Mouse (Mus musculus) lung, postnatal 4 days (tissue): ENCODE results near the gene St3gal5.
A peak's percentile ranks its signal among the peaks of the same experiment; 100 is the strongest.

Experiments
- DNase-seq, 2 experiments: peaks; one replicate each; pipeline ENCODE4 v3.0.0; 2021

St3gal5 gene

DNA sequence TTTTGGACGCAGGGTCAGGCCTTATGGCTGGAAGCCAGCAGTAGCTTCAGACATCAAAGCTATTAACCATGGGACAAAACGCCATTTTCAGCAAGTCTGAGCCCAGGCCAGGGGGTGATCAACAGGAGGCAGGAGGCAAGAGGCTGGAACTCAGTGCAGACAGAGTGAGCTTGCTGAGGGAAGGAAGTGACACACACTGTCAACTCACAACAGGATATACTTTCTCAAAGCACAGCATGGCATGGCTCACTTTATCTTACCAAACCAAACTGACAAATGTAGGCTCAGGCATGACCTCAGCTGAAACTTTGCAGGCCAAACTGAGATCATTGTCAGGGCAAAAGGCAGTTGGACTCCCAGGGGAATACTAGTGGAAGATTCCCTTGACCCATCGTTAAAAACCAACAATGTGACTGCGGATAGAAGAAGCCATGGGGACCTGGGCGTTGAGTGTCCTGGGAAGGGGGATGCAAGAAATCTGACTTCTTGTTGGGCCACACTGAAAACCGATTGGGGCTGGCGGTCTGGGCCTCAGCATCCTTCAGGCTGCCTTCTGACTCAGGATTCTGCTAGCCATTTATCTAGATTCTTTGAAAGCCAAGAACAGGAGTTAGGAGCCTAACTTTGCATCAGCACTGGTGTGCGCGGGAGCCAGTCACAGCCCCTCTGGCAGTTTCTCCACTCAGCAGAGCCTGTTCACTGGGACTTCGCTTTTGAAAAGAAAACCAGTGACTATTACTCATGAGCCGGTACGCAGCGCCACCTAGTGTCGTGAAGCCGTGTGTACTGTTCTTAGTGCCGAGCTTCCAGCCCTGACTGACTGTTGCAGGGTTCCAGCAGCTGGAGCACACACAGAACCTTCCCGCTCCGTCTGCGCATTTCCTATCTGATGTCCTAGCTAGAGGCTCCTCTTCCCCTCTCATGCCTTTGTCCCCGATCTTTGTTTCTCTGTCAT lies 67.2 kb downstream of the St3gal5 start:
- DNase-seq = peak; percentile 86 to 90

DNA sequence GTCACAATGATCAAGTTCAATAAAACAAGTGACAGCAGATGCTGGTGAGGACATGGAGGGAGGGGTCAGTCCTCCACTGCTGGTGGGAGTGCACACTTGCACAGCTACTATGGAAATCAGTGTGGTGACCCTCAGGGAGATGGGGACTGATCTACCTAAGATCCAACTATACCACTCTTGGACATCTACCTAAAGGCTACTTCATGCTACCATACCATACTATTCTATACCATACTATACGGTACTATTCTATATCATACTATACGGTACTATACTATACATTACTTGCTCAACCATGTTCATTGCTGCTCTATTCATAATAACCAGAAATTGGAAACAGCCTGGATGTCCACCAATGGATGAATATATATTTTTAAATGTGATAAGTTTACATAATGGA lies 68.5 kb downstream of the St3gal5 start:
- DNase-seq = no peak

GRCm38 (mm10) chr6:72171391-72171790 lies 74.0 kb downstream of the St3gal5 start:
- no peak for DNase-seq

GRCm38 (mm10) chr6:72173350-72173749 lies 76.0 kb downstream of the St3gal5 start:
- no peak for DNase-seq

DNA sequence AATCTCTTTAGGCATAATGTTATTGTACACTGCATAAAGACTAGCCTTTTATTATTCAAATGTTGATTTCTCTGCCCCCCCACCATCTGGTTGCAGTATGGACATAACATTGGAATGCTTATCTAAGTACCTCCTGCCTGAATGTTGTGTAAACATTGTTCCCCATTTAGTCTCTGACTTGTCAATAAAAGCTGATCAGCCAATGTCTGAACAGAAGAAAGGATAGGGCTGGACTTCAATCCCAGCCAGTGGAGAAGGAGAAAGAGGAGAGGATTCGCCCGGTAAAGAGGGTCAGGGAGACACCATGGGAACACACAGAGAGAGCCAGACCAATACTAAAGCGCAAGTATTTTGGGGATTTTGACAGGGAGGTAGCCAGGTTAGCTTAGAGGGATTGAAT lies 78.0 kb downstream of the St3gal5 start:
- no peak for DNase-seq

DNA sequence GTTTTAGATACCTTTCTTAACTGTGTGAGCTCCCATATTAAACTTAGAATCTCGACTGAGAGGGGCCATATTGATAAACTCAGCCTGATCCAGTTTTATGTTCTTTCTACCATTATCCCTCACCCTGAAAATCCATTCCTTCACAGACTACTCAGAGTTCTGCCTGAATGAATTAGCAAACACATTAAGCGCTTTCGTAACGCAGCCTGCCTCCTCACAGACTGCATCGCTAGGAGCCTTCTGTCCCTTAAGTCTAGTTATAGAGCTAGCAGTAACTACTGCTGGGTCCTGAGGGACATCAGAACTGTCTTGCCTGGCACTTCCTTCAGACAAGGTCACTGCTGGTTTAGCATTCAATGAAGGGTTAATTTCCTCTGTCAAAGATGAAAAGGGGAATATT lies 78.6 kb downstream of the St3gal5 start:
- no peak for DNase-seq

GRCm38 (mm10) chr6:72177417-72177816 lies 80.0 kb downstream of the St3gal5 start:
- peak in 1 of 2 experiments; percentile 50 for DNase-seq

DNA sequence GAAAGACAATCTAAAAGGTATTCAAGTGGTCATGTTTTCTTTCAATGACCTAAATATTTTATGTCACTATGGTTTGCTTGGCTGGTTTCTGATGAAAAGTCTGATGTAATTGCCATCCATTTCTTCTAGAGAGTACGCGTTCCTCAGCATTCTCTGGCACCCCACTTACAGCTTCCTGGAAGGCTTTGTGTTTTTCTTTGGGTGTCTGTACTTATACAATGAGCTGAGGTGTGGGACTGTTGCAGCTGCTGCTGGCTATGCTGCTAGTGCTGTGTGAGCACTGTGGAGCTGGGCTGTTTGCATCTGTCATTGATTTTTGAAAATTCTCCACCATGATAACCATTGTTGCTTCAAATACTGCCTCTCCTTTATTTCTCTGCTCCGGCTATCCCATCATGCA lies 81.6 kb downstream of the St3gal5 start:
- DNase-seq = peak; percentile 38 to 73

DNA sequence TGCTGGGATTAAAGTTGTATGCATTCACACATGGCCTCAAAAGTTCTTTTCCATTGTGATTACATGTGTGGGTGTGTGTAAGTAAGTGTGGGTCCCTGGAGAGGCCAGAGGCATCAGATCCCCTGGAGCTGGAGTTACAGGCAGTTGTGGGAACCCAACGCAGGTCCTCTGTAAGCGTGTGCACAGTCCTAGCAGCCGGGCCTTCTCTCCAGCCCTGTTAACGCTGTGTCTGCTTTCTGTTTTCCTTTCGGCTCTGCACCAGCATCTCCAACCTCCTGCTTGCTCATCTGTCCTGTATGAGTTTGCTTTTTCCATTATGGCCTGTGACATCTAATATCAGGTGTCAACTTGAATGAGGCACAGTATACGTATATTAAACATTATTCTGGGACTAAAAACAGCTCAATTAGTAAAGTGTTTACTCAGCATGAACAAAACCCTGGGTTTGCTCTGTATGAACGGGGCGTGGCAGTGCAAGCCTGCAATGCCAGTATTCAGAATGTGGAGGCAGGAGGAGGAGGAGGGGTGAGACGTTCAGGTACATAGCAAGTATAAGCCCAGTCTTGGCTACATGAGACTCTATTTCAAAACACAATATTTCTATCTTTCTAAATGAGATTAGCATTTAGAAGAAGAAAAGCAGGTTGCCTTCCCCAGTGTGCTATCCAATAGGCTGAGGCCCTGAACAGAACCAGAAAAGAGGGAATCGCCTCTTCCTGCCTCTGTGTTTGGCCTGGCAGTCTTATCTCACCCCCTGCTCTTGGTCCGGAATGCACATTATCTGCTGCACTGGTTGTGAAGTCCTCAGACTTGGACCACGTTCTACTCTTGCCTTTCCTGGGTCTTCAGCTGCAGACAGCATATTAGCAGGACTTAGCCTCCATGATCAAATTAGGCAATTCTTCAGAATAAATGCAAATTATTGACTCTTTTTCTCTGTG lies 82.4 kb downstream of the St3gal5 start:
- no peak for DNase-seq

GRCm38 (mm10) chr6:72184576-72184975 lies 87.2 kb downstream of the St3gal5 start:
- DNase-seq = no peak

DNA sequence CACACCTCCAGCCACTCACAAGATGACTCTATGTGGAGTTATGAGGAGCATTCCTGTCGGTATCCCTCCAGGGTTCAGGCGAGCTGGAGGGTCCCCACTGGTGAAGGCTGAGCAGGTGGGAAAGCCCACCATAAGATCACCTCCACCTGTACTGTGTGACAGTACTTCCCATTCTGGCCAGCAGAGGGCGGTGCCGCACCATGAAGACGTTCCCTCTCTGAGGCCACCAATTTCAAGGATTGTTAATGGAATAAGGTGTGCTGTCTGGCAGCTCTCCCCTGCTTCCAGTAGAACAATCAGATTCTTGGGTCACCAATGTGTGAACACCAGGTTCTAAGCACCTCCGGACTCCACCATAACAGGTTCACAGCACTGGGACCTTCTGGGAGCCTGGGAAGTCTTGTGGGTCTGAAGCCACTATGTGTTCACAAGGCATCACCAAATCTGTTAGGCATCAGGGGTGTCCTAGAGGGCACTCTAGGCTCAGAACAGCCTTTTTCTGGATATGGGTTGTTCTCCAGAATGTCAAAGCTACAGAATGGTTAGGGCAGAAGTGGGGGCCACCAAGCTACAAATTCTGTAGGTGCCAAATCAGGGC lies 88.6 kb downstream of the St3gal5 start:
- peak; percentile 72 to 84 for DNase-seq

GRCm38 (mm10) chr6:72186809-72187208 lies 89.4 kb downstream of the St3gal5 start:
- no peak for DNase-seq

GRCm38 (mm10) chr6:72189061-72189863 lies 91.9 kb downstream of the St3gal5 start:
- DNase-seq = peak; percentile 50 to 78

GRCm38 (mm10) chr6:72190120-72190519 lies 92.7 kb downstream of the St3gal5 start:
- no peak for DNase-seq

DNA sequence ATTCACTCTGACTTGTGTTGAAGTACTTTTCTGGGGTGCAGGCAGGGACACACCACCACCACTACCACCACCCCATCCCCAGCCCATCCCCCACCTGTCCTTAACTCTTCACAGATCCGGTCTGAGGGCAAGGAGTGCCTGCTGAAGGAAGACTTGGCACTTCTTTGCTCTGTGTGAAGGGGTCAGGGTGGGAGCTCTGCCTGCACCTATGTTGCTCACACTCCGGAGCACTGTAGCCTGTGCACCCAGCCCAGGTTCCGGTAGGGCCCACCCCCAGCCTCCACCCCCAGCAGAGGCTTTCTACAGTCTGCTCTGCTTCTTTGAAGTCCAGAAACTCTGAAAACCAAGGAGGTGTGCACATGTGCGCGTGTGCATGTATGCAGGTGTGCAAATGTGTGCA lies 93.2 kb downstream of the St3gal5 start:
- DNase-seq = no peak

- no peak for DNase-seq
These were observed 99.3 kb downstream of the St3gal5 start for GRCm38 (mm10) chr6:72196660-72197059.

GRCm38 (mm10) chr6:72197515-72197914 lies 100.1 kb downstream of the St3gal5 start:
- DNase-seq = no peak

DNA sequence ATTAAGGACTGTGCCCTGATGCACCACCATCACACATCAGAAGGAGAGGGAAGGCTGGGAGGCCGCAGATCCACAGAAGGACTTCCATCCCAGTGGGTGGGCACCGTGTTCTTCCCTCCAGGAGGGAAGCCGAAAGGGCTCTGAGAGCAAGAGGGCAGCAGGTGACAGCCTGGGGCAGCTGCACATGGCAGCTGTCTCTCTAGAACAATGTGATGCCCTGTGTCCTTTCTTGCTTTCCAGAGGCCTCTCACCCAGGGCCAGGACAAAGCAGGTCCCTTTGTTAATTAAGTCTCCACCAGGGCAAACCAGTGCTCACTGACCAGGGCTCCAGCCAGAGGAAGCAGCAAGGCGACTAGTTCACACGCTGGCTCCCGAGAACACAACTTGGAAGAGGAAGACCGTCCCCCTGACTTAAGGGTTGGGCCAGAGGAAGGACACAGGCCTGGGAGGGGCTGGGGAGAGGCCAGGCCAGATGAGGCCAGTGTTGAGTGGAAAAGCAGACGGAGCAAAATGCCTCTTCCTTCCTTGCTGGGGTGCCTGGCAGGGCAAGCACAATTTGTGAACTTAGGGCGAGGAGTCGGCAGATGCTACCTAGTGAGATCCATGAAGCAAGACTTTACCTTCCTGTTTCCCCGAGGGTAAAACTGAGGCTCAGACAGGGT lies 103.3 kb downstream of the St3gal5 start:
- DNase-seq = peak; percentile 43 to 68

DNA sequence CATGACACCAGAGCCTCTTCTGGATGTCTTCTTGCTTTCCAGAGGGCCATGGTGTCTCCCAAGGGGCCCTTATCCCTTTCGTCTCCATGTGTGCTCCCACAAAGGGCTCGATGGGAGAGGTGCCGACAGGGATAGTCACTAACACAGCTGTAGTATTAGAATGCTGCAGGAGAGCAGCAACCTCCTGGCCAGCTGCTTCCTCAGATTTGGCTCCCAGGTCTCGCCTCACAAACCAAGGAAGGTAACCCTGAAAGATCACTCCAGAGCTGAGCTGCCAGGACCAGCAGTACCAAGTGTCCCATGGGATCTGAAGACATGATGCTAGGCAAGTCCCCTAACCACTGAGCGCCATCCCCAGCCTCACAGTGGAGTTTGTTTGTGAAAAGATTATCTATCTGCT lies 105.3 kb downstream of the St3gal5 start:
- DNase-seq = no peak

DNA sequence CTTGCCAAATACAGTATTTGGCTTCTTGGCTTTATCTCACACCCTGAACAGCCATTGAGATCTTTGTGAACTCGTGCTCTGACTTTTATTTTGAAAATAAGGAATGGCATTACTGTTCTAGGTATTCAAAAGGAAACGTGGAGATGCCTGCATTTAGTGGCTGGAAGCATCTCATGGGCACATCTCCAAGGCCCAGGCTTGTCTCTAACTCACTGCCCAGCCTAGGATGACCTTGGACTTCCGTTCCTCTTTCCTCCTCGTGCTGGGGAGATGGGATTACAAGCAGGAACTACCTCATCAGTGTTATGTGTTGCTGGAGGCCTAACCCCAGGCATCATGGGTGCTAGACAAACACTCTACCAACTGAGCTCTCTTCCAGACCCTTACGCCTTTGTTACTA lies 105.9 kb downstream of the St3gal5 start:
- no peak for DNase-seq
